Mouse (Mus musculus): ENCODE measurements around the gene Atp8b4. TPM values are rescaled to one million over a fixed set of nuclear protein-coding genes. Genes with fewer than 3 reads are reported as not detected.

The Atp8b4 gene
- polyA plus RNA-seq, 1 experiment from 2014 or later = 0.41 TPM

- WGBS = 13% methylated on average over 7 of the region's 7 CpGs
These were observed 20.4 kb upstream of the Atp8b4 start for GRCm38 (mm10) chr2:126520828-126521227.

GRCm38 (mm10) chr2:126519872-126520581 is 19.6 kb upstream of the Atp8b4 start:
- Histone ChIP-seq H3K4me3 (no peak overlapping the region), H3K36me3 (no peaks in the 10 kb centered on the region), H3K4me2 (replicated peaks) (no peak overlapping the region), H3K9me3 (no peaks in the 10 kb centered on the region), H3K4me1 (peaks cover 5% of the 10 kb centered on the region; the same call in 1 of the 2 replicates), H3K27ac (no peak overlapping the region), H3K27me3 (0 out of 2 replicates have a peak, but pooled peaks cover 3% of the 10 kb centered on the region), H3K9ac (no peak overlapping the region)
- ATAC-seq (ENCODE audit: low FRiP score, low read depth) = no peak
- WGBS = 76% methylated on average over 11 of the region's 11 CpGs

More at GRCm38 (mm10) chr2:126520828-126521227, 20.4 kb upstream of the Atp8b4 start:
- Histone ChIP-seq H3K27me3 (0 out of 2 replicates have a peak, but pooled peaks cover 3% of the 10 kb centered on the region), H3K36me3 (no peaks in the 10 kb centered on the region), H3K4me2 (replicated peaks) (no peak overlapping the region), H3K9me3 (no peaks in the 10 kb centered on the region), H3K4me1 (peaks cover 5% of the 10 kb centered on the region; the same call in 1 of the 2 replicates), H3K9ac (no peak overlapping the region), H3K27ac (no peak overlapping the region), H3K4me3 (no peak overlapping the region)
- ATAC-seq (ENCODE audit: low FRiP score, low read depth) = no peak; the same call in 1 of the 2 replicates

GRCm38 (mm10) chr2:126515069-126515826 is 14.8 kb upstream of the Atp8b4 start:
- ATAC-seq (ENCODE audit: low FRiP score, low read depth) = no peak
- Histone ChIP-seq H3K4me2 (replicated peaks) (no peak overlapping the region), H3K4me1 (peaks cover 4% of the 10 kb centered on the region; the same call in 1 of the 2 replicates), H3K27me3 (no peaks in the 10 kb centered on the region), H3K27ac (no peak overlapping the region), H3K4me3 (no peak overlapping the region), H3K9ac (no peak overlapping the region), H3K9me3 (no peaks in the 10 kb centered on the region), H3K36me3 (no peaks in the 10 kb centered on the region)
- 73% methylated on average over 6 of the region's 6 CpGs for WGBS

GRCm38 (mm10) chr2:126508228-126508627 is 7.8 kb upstream of the Atp8b4 start:
- WGBS = 67% methylated on average over 1 of the region's 1 CpGs
- Histone ChIP-seq H3K9me3 (no peaks in the 10 kb centered on the region), H3K27me3 (no peaks in the 10 kb centered on the region), H3K4me1 (peaks cover 6% of the 10 kb centered on the region; the same call in 1 of the 2 replicates), H3K27ac (no peak overlapping the region), H3K4me2 (replicated peaks) (no peak overlapping the region), H3K4me3 (no peak overlapping the region), H3K9ac (no peak overlapping the region), H3K36me3 (no peaks in the 10 kb centered on the region)
- ATAC-seq (ENCODE audit: low FRiP score, low read depth) = no peak

GRCm38 (mm10) chr2:126507477-126507876 is 7.0 kb upstream of the Atp8b4 start:
- Histone ChIP-seq H3K36me3 (no peaks in the 10 kb centered on the region), H3K27ac (no peak overlapping the region), H3K4me1 (peaks cover 6% of the 10 kb centered on the region; the same call in 1 of the 2 replicates), H3K9me3 (no peaks in the 10 kb centered on the region), H3K9ac (no peak overlapping the region), H3K4me3 (no peak overlapping the region), H3K4me2 (replicated peaks) (no peak overlapping the region), H3K27me3 (no peaks in the 10 kb centered on the region)
- ATAC-seq (ENCODE audit: low FRiP score, low read depth) = no peak
- WGBS = 89% methylated on average over 5 of the region's 5 CpGs

GRCm38 (mm10) chr2:126505156-126505555 is 4.7 kb upstream of the Atp8b4 start:
- Histone ChIP-seq H3K4me1 (peaks cover 6% of the 10 kb centered on the region; the same call in 1 of the 2 replicates), H3K27ac (no peak overlapping the region; the same call in 1 of the 2 replicates), H3K4me2 (replicated peaks) (no peak overlapping the region), H3K27me3 (peaks cover 4% of the 10 kb centered on the region; the same call in 1 of the 2 replicates), H3K9ac (no peak overlapping the region), H3K9me3 (no peaks in the 10 kb centered on the region), H3K36me3 (no peaks in the 10 kb centered on the region), H3K4me3 (no peak overlapping the region)
- no peak for ATAC-seq (ENCODE audit: low FRiP score, low read depth)
- 79% methylated on average over 1 of the region's 1 CpGs for WGBS

- ATAC-seq (ENCODE audit: low FRiP score, low read depth) = no peak
- Histone ChIP-seq H3K4me3 (no peak overlapping the region), H3K27ac (no peak overlapping the region), H3K9me3 (no peaks in the 10 kb centered on the region), H3K27me3 (peaks cover 5% of the 10 kb centered on the region; the same call in 1 of the 2 replicates), H3K4me1 (0 out of 2 replicates have a peak, but pooled peaks cover 6% of the 10 kb centered on the region), H3K9ac (no peak overlapping the region), H3K36me3 (no peaks in the 10 kb centered on the region), H3K4me2 (replicated peaks) (no peak overlapping the region)
- 73% methylated on average over 8 of the region's 8 CpGs for WGBS
These were observed 744 bp downstream of the Atp8b4 start for GRCm38 (mm10) chr2:126499730-126500129.

- 71% methylated on average over 11 of the region's 11 CpGs for WGBS
- Histone ChIP-seq H3K9me3 (no peaks in the 10 kb centered on the region), H3K36me3 (no peaks in the 10 kb centered on the region), H3K9ac (no peak overlapping the region), H3K4me2 (replicated peaks) (no peak overlapping the region), H3K4me3 (no peak overlapping the region), H3K27ac (no peak overlapping the region), H3K4me1 (0 out of 2 replicates have a peak, but pooled peaks cover 5% of the 10 kb centered on the region), H3K27me3 (peaks cover 5% of the 10 kb centered on the region; the same call in 1 of the 2 replicates)
- no peak for ATAC-seq (ENCODE audit: low FRiP score, low read depth)
These were observed 1.6 kb downstream of the Atp8b4 start for GRCm38 (mm10) chr2:126498761-126499452.

GRCm38 (mm10) chr2:126496838-126497237 is 3.6 kb downstream of the Atp8b4 start:
- Histone ChIP-seq H3K4me2 (replicated peaks) (no peak overlapping the region), H3K27me3 (peaks cover 5% of the 10 kb centered on the region; the same call in 1 of the 2 replicates), H3K9me3 (no peaks in the 10 kb centered on the region), H3K9ac (no peak overlapping the region), H3K36me3 (no peaks in the 10 kb centered on the region), H3K4me1 (0 out of 2 replicates have a peak, but pooled peaks cover 5% of the 10 kb centered on the region), H3K4me3 (no peak overlapping the region), H3K27ac (no peak overlapping the region)
- 86% methylated on average over 9 of the region's 9 CpGs for WGBS
- ATAC-seq (ENCODE audit: low FRiP score, low read depth) = no peak

- Histone ChIP-seq H3K4me2 (replicated peaks) (no peak overlapping the region), H3K27ac (no peak overlapping the region), H3K27me3 (peaks cover 5% of the 10 kb centered on the region; the same call in 1 of the 2 replicates), H3K36me3 (no peaks in the 10 kb centered on the region), H3K9me3 (no peaks in the 10 kb centered on the region), H3K9ac (no peak overlapping the region), H3K4me3 (no peak overlapping the region), H3K4me1 (0 out of 2 replicates have a peak, but pooled peaks cover 5% of the 10 kb centered on the region)
- ATAC-seq (ENCODE audit: low FRiP score, low read depth) = no peak
- WGBS = 86% methylated on average over 14 of the region's 14 CpGs
These were observed 4.4 kb downstream of the Atp8b4 start for GRCm38 (mm10) chr2:126495832-126496695.

- Histone ChIP-seq H3K9ac (no peak overlapping the region), H3K27ac (no peak overlapping the region), H3K27me3 (0 out of 2 replicates have a peak, but pooled peaks cover 2% of the 10 kb centered on the region), H3K9me3 (no peaks in the 10 kb centered on the region), H3K36me3 (no peaks in the 10 kb centered on the region), H3K4me2 (replicated peaks) (no peak overlapping the region), H3K4me1 (0 out of 2 replicates have a peak, but pooled peaks cover 5% of the 10 kb centered on the region), H3K4me3 (no peak overlapping the region)
- 42% methylated on average over 7 of the region's 7 CpGs for WGBS
- no peak for ATAC-seq (ENCODE audit: low FRiP score, low read depth)
These were observed 5.2 kb downstream of the Atp8b4 start for GRCm38 (mm10) chr2:126495230-126495629.

Measured in limb, embryonic 13.5 days (tissue).